In genomic region chr8:120377803-120378189, GRCm38 (mm10) we compare ENCODE assay signal across 12 mouse cellular contexts.
A peak's percentile ranks its signal among the peaks of the same experiment; 100 is the strongest.
DNase-seq lines count a peak whose midpoint lies in the region; ATAC-seq and TF ChIP-seq lines count a peak whose summit lies in the region.
"Had no signal": no experiment of that assay in that cellular context is flagged by ENCODE, and none has a peak within 500 bp of the region (broad histone marks: within the 10 kb centered on the region; RNA-seq: fewer than 3 reads in every experiment).

No protein-coding gene starts in this region.

- H3K4me1 ChIP-seq in lung, embryonic 14.5 days (ENCODE audit: insufficient read depth): peaks cover 57% of the 10 kb centered on the region
- H3K4me1 ChIP-seq in ES-E14 (ENCODE audit: control insufficient read depth in 2 of 2, insufficient read depth in 2 of 2, low read length in 2 of 2, poor library complexity in 1 of 2): peaks cover 3 to 34% of the 10 kb centered on the region in 2 experiments; a peak in 2 of 4 replicates
- peaks cover 82% of the 10 kb centered on the region for H3K4me1 ChIP-seq in embryonic facial prominence, embryonic 15.5 days
- H3K4me1 ChIP-seq in liver, postnatal 0 days (ENCODE audit: insufficient read depth): peaks cover 54% of the 10 kb centered on the region
- H3K4me1 ChIP-seq in forebrain, embryonic 11.5 days (replicated peaks; ENCODE audit: control insufficient read depth, insufficient read depth, low read length): peaks cover 38% of the 10 kb centered on the region

- 58% methylated on average over 7 of the region's 7 CpGs for WGBS in lung, embryonic 14.5 days
- 55% methylated on average over 7 of the region's 7 CpGs for WGBS in embryonic facial prominence, embryonic 15.5 days
- whole genome bisulfite sequencing in liver, postnatal 0 days (ENCODE audit: insufficient replicate concordance): 39% methylated on average over 7 of the region's 7 CpGs
- WGBS in forebrain, embryonic 11.5 days: 70% methylated on average over 7 of the region's 7 CpGs

- H3K27me3 ChIP-seq in lung, embryonic 14.5 days (ENCODE audit: insufficient read depth, low read length): no peaks in the 10 kb centered on the region
- H3K27me3 ChIP-seq in embryonic facial prominence, embryonic 15.5 days: no peaks in the 10 kb centered on the region
- H3K27me3 ChIP-seq in liver, postnatal 0 days (ENCODE audit: insufficient read depth, low read length): no peaks in the 10 kb centered on the region
- H3K27me3 ChIP-seq in forebrain, embryonic 11.5 days (ENCODE audit: control insufficient read depth, insufficient read depth, low read length): no peaks in the 10 kb centered on the region
- H3K27me3 ChIP-seq: hindbrain, embryonic 15.5 days; limb, embryonic 15.5 days had no signal

- no peaks in the 10 kb centered on the region for H3K9me3 ChIP-seq in lung, embryonic 14.5 days (ENCODE audit: low read depth, low read length)
- H3K9me3 ChIP-seq in ES-E14 (ENCODE audit: control insufficient read depth, insufficient read depth, low read depth, low read length): no peaks in the 10 kb centered on the region
- no peaks in the 10 kb centered on the region for H3K9me3 ChIP-seq in embryonic facial prominence, embryonic 15.5 days (replicated peaks)
- no peaks in the 10 kb centered on the region for H3K9me3 ChIP-seq in liver, postnatal 0 days (ENCODE audit: low read length)
- H3K9me3 ChIP-seq in forebrain, embryonic 11.5 days (ENCODE audit: control insufficient read depth, low read length): no peaks in the 10 kb centered on the region
- H3K9me3 ChIP-seq: hindbrain, embryonic 15.5 days; limb, embryonic 15.5 days had no signal

- ATAC-seq in lung, embryonic 14.5 days (ENCODE audit: insufficient read depth): no peak
- no peak for ATAC-seq in embryonic facial prominence, embryonic 15.5 days (ENCODE audit: insufficient number of reproducible peaks, low FRiP score, low TSS enrichment, low read depth)
- ATAC-seq in liver, postnatal 0 days: peak; percentile 39
- ATAC-seq in forebrain, embryonic 11.5 days (replicated peaks; ENCODE audit: low FRiP score): no peak
- ATAC-seq: midbrain, embryonic 16.5 days had no signal

- H3K27ac ChIP-seq in lung, embryonic 14.5 days (ENCODE audit: low read depth): no peak overlapping the region; the same call in 1 of the 2 replicates
- no peak overlapping the region for H3K27ac ChIP-seq in ES-E14 (ENCODE audit: insufficient read depth, low read depth, low read length, poor library complexity, severe bottlenecking)
- 0 out of 2 replicates have a peak overlapping the region, but pooled peaks have one; percentile 11 for H3K27ac ChIP-seq in embryonic facial prominence, embryonic 15.5 days (replicated peaks)
- H3K27ac ChIP-seq in liver, postnatal 0 days (ENCODE audit: low read depth): peak overlapping the region; percentile 48
- no peak overlapping the region for H3K27ac ChIP-seq in forebrain, embryonic 11.5 days (ENCODE audit: low read depth, low read length)
- H3K27ac ChIP-seq: hindbrain, embryonic 15.5 days had no signal

- 0 out of 2 replicates have a peak overlapping the region, but pooled peaks have one; percentile 1 for H3K4me2 ChIP-seq in lung, embryonic 14.5 days
- H3K4me2 ChIP-seq in embryonic facial prominence, embryonic 15.5 days (replicated peaks): no peak overlapping the region
- no peak overlapping the region for H3K4me2 ChIP-seq in liver, postnatal 0 days (ENCODE audit: low read depth, low read length)
- no peak overlapping the region for H3K4me2 ChIP-seq in forebrain, embryonic 11.5 days (ENCODE audit: low read depth, low read length, severe bottlenecking)
- H3K4me2 ChIP-seq: heart, embryonic 11.5 days; hindbrain, embryonic 15.5 days; limb, embryonic 15.5 days had no signal

- no peak overlapping the region for H3K9ac ChIP-seq in lung, embryonic 14.5 days
- H3K9ac ChIP-seq in ES-E14 (ENCODE audit: insufficient read depth, low read depth, low read length, poor library complexity, severe bottlenecking): no peak overlapping the region
- no peak overlapping the region for H3K9ac ChIP-seq in embryonic facial prominence, embryonic 15.5 days
- no peak overlapping the region for H3K9ac ChIP-seq in liver, postnatal 0 days (replicated peaks)
- H3K9ac ChIP-seq in forebrain, embryonic 11.5 days (ENCODE audit: low read length): no peak overlapping the region
- H3K9ac ChIP-seq: hindbrain, embryonic 15.5 days; limb, embryonic 15.5 days had no signal

- no peak overlapping the region for H3K4me3 ChIP-seq in lung, embryonic 14.5 days (ENCODE audit: low read depth, low read length)
- no peak overlapping the region for H3K4me3 ChIP-seq in ES-E14 (ENCODE audit: insufficient read depth in 1 of 2, low read depth in 1 of 2, low read length in 2 of 2, poor library complexity in 1 of 2, severe bottlenecking in 1 of 2)
- no peak overlapping the region for H3K4me3 ChIP-seq in embryonic facial prominence, embryonic 15.5 days (replicated peaks)
- H3K4me3 ChIP-seq in liver, postnatal 0 days (ENCODE audit: low read depth, low read length): no peak overlapping the region
- H3K4me3 ChIP-seq in forebrain, embryonic 11.5 days (ENCODE audit: low read depth, low read length): no peak overlapping the region
- H3K4me3 ChIP-seq: hindbrain, embryonic 15.5 days; limb, embryonic 15.5 days had no signal

- H3K36me3 ChIP-seq in lung, embryonic 14.5 days (ENCODE audit: insufficient read depth): no peaks in the 10 kb centered on the region
- H3K36me3 ChIP-seq in ES-E14 (ENCODE audit: control insufficient read depth, insufficient read depth, low read length, poor library complexity, severe bottlenecking): no peaks in the 10 kb centered on the region
- H3K36me3 ChIP-seq in embryonic facial prominence, embryonic 15.5 days: no peaks in the 10 kb centered on the region
- H3K36me3 ChIP-seq in liver, postnatal 0 days (replicated peaks; ENCODE audit: insufficient read depth, low read length): no peaks in the 10 kb centered on the region
- H3K36me3 ChIP-seq in forebrain, embryonic 11.5 days (ENCODE audit: control insufficient read depth, insufficient read depth, low read length): no peaks in the 10 kb centered on the region
- H3K36me3 ChIP-seq: hindbrain, embryonic 15.5 days; limb, embryonic 15.5 days had no signal

- DNase-seq in lung, embryonic 14.5 days: no peak
- DNase-seq in lung, postnatal 36 days: no peak
- no peak for DNase-seq in ES-E14 (ENCODE audit: low read depth, low spot score)
- no peak for DNase-seq in liver, postnatal 0 days
- no peak for DNase-seq in right cerebral cortex, adult 2 months (ENCODE audit: low spot score in 2 of 2)
- DNase-seq in forebrain, embryonic 11.5 days (ENCODE audit: low spot score): no peak
- no peak for DNase-seq in ovary, postnatal 14 days (ENCODE audit: low spot score)

- peak; percentile 61; the same call in 1 of the 2 replicates for TF ChIP-seq EP300 in liver, postnatal 0 days (IDR thresholded peaks at IDR 0.05; ENCODE audit: low read depth)

- TF ChIP-seq CTCF in lung, embryonic 14.5 days (IDR thresholded peaks at IDR 0.05; ENCODE audit: low read depth): no peak
- TF ChIP-seq CTCF in liver, postnatal 0 days (IDR thresholded peaks at IDR 0.05; ENCODE audit: low read depth): no peak

- in situ Hi-C loops in ES-E14 (cut with MboI; ENCODE audit: low sequenced_read_pairs in 2 of 2, unreplicated experiment in 2 of 2): no loop called here

TF ChIP-seq in ES-E14, 5 proteins besides CTCF, POLR2A, EP300 and RAD21:
- 0 out of 2 replicates have a peak, but pooled peaks have one; percentile 17 for TF ChIP-seq ZNF384 (IDR thresholded peaks at IDR 0.05; ENCODE audit: low read depth, low read length)
- TF ChIP-seq CHD2 (IDR thresholded peaks at IDR 0.05; ENCODE audit: low read depth, low read length): no peak

Comparison
In these comparisons a context has a peak if more than half of its experiments do, and no peak if none do; other contexts are left out.
1. H3K27ac ChIP-seq: peak in embryonic facial prominence, embryonic 15.5 days (single experiment) and liver, postnatal 0 days (single experiment); none in lung, embryonic 14.5 days (single experiment), ES-E14 (single experiment) and forebrain, embryonic 11.5 days (single experiment).